10 mouse cellular contexts compared by ENCODE assay signal in genomic region chr4:45437010-45437409, GRCm38 (mm10). TPM values are rescaled to one million over a fixed set of nuclear protein-coding genes. Genes with fewer than 3 reads are reported as not detected.
DNase-seq lines count a peak whose midpoint lies in the region; ATAC-seq lines count a peak whose summit lies in the region.
"Had no signal": no experiment of that assay in that cellular context is flagged by ENCODE, and none has a peak within 500 bp of the region (broad histone marks: within the 10 kb centered on the region; RNA-seq: fewer than 3 reads in every experiment).

No protein-coding gene starts in this region.

- intact Hi-C loops in left cerebral cortex, postnatal 10 days (cut with DNase I) = loop anchor here (5.0 kb wide), 1 partner anchor 90 kb away; no protein-coding TSS in a partner anchor

- DNase-seq in left cerebral cortex, adult 18-20 months (ENCODE audit: low spot score in 2 of 2) = no peak
- no peak for DNase-seq in lung, postnatal 36 days
- no peak for DNase-seq in left cerebral cortex, postnatal 10 days (ENCODE audit: extremely low spot score in 1 of 2, low spot score in 2 of 2)
- DNase-seq: kidney, postnatal 14 days; liver, postnatal 0 days had no signal

- H3K4me3 ChIP-seq in intestine, embryonic 15.5 days (replicated peaks) = no peak overlapping the region
- H3K4me3 ChIP-seq in intestine, embryonic 16.5 days (ENCODE audit: low read length) = no peak overlapping the region
- no peak overlapping the region for H3K4me3 ChIP-seq in embryonic facial prominence, embryonic 12.5 days
- H3K4me3 ChIP-seq in hindbrain, embryonic 13.5 days = no peak overlapping the region
- no peak overlapping the region for H3K4me3 ChIP-seq in midbrain, embryonic 13.5 days (replicated peaks)

- no peak overlapping the region for H3K4me2 ChIP-seq in intestine, embryonic 15.5 days (replicated peaks)
- no peak overlapping the region for H3K4me2 ChIP-seq in intestine, embryonic 16.5 days (ENCODE audit: low read depth, low read length)
- no peak overlapping the region for H3K4me2 ChIP-seq in embryonic facial prominence, embryonic 12.5 days (replicated peaks)
- H3K4me2 ChIP-seq in hindbrain, embryonic 13.5 days = no peak overlapping the region
- H3K4me2 ChIP-seq in midbrain, embryonic 13.5 days (replicated peaks) = no peak overlapping the region

- WGBS in intestine, embryonic 15.5 days = 38% methylated on average over 3 of the region's 3 CpGs
- 44% methylated on average over 3 of the region's 3 CpGs for WGBS in intestine, embryonic 16.5 days
- 17% methylated on average over 3 of the region's 3 CpGs for WGBS in embryonic facial prominence, embryonic 12.5 days
- 46% methylated on average over 3 of the region's 3 CpGs for whole genome bisulfite sequencing in hindbrain, embryonic 13.5 days
- WGBS in midbrain, embryonic 13.5 days = 56% methylated on average over 3 of the region's 3 CpGs

- peaks cover 46% of the 10 kb centered on the region for H3K4me1 ChIP-seq in intestine, embryonic 15.5 days (replicated peaks)
- H3K4me1 ChIP-seq in intestine, embryonic 16.5 days (ENCODE audit: control insufficient read depth, insufficient read depth, low read length) = peaks cover 30% of the 10 kb centered on the region
- peaks cover 60% of the 10 kb centered on the region for H3K4me1 ChIP-seq in embryonic facial prominence, embryonic 12.5 days
- H3K4me1 ChIP-seq in hindbrain, embryonic 13.5 days (replicated peaks) = peaks cover 83% of the 10 kb centered on the region
- H3K4me1 ChIP-seq in midbrain, embryonic 13.5 days (replicated peaks) = peaks cover 50% of the 10 kb centered on the region

- no peak overlapping the region for H3K9ac ChIP-seq in intestine, embryonic 15.5 days
- H3K9ac ChIP-seq in intestine, embryonic 16.5 days (ENCODE audit: low read depth, low read length) = no peak overlapping the region
- H3K9ac ChIP-seq in embryonic facial prominence, embryonic 12.5 days = no peak overlapping the region; the same call in 1 of the 2 replicates
- H3K9ac ChIP-seq in hindbrain, embryonic 13.5 days = peak overlapping the region; percentile 35
- 0 out of 2 replicates have a peak overlapping the region, but pooled peaks have one; percentile 37 for H3K9ac ChIP-seq in midbrain, embryonic 13.5 days (replicated peaks)
- H3K9ac ChIP-seq: liver, postnatal 0 days had no signal

- 0 out of 2 replicates have a peak, but pooled peaks have one; percentile 10 for ATAC-seq in intestine, embryonic 15.5 days
- ATAC-seq in intestine, embryonic 16.5 days = no peak
- ATAC-seq in embryonic facial prominence, embryonic 12.5 days (ENCODE audit: insufficient number of reproducible peaks, insufficient read depth, low FRiP score, low TSS enrichment) = no peak
- ATAC-seq in hindbrain, embryonic 13.5 days (ENCODE audit: low FRiP score) = no peak; the same call in 1 of the 2 replicates
- ATAC-seq in midbrain, embryonic 13.5 days = no peak; the same call in 1 of the 2 replicates
- ATAC-seq: liver, postnatal 0 days had no signal

- no peaks in the 10 kb centered on the region for H3K9me3 ChIP-seq in intestine, embryonic 15.5 days
- no peaks in the 10 kb centered on the region for H3K9me3 ChIP-seq in intestine, embryonic 16.5 days (ENCODE audit: control insufficient read depth, low read length)
- H3K9me3 ChIP-seq in embryonic facial prominence, embryonic 12.5 days = no peaks in the 10 kb centered on the region
- H3K9me3 ChIP-seq in hindbrain, embryonic 13.5 days = no peaks in the 10 kb centered on the region
- no peaks in the 10 kb centered on the region for H3K9me3 ChIP-seq in midbrain, embryonic 13.5 days

- H3K27ac ChIP-seq in intestine, embryonic 15.5 days = no peak overlapping the region
- H3K27ac ChIP-seq in intestine, embryonic 16.5 days (ENCODE audit: low read length) = no peak overlapping the region
- H3K27ac ChIP-seq in embryonic facial prominence, embryonic 12.5 days = peak overlapping the region; percentile 58
- H3K27ac ChIP-seq in hindbrain, embryonic 13.5 days = peak overlapping the region; percentile 75
- H3K27ac ChIP-seq in midbrain, embryonic 13.5 days = 0 out of 2 replicates have a peak overlapping the region, but pooled peaks have one; percentile 40

- H3K36me3 ChIP-seq in intestine, embryonic 15.5 days = peaks cover 8% of the 10 kb centered on the region; the same call in 1 of the 2 replicates
- H3K36me3 ChIP-seq in intestine, embryonic 16.5 days (ENCODE audit: control insufficient read depth, insufficient read depth, low read length) = no peaks in the 10 kb centered on the region
- H3K36me3 ChIP-seq in embryonic facial prominence, embryonic 12.5 days = no peaks in the 10 kb centered on the region
- no peaks in the 10 kb centered on the region for H3K36me3 ChIP-seq in hindbrain, embryonic 13.5 days
- no peaks in the 10 kb centered on the region for H3K36me3 ChIP-seq in midbrain, embryonic 13.5 days

- no peaks in the 10 kb centered on the region for H3K27me3 ChIP-seq in intestine, embryonic 15.5 days (replicated peaks)
- H3K27me3 ChIP-seq in intestine, embryonic 16.5 days (replicated peaks; ENCODE audit: control insufficient read depth, insufficient read depth, low read length) = no peaks in the 10 kb centered on the region
- H3K27me3 ChIP-seq in embryonic facial prominence, embryonic 12.5 days = no peaks in the 10 kb centered on the region
- no peaks in the 10 kb centered on the region for H3K27me3 ChIP-seq in hindbrain, embryonic 13.5 days
- H3K27me3 ChIP-seq in midbrain, embryonic 13.5 days = no peaks in the 10 kb centered on the region; the same call in 1 of the 2 replicates

RNA-seq across cellular contexts. Expression of gene Slc25a51, which starts 28.4 kb away (rescaled TPM):
- polyA plus RNA-seq in intestine, embryonic 15.5 days (2015; fragmentation: Nextera tagmentation; extraction: Ambion mirVana) = 53.1 and 54.2 TPM in 2 replicates
- polyA plus RNA-seq in intestine, embryonic 16.5 days (2015; fragmentation: Nextera tagmentation; extraction: Ambion mirVana) = 50.3 and 55.5 TPM in 2 replicates
- polyA plus RNA-seq in embryonic facial prominence, embryonic 12.5 days (2016; fragmentation: Nextera tagmentation; extraction: Ambion mirVana) = 79.8 and 80.5 TPM in 2 replicates
- 71.2 and 74.8 TPM in 2 replicates for polyA plus RNA-seq in hindbrain, embryonic 13.5 days (2015; fragmentation: Nextera tagmentation; extraction: Ambion mirVana)
- 73.7 and 76.5 TPM in 2 replicates for polyA plus RNA-seq in midbrain, embryonic 13.5 days (2015; fragmentation: Nextera tagmentation; extraction: Ambion mirVana)
- 100 to 1,000 TPM; 108 to 115 TPM for total RNA-seq in left cerebral cortex, adult 18-20 months (2021)
- total RNA-seq in left cerebral cortex, postnatal 10 days (2021) = 100 to 1,000 TPM; 100 to 105 TPM

Comparison
In these comparisons a context has a peak if more than half of its experiments do, and no peak if none do; other contexts are left out.
1. H3K27ac ChIP-seq: peak in embryonic facial prominence, embryonic 12.5 days (single experiment), hindbrain, embryonic 13.5 days (single experiment) and midbrain, embryonic 13.5 days (single experiment); none in intestine, embryonic 15.5 days (single experiment) and intestine, embryonic 16.5 days (single experiment).
2. H3K9ac ChIP-seq: peak in hindbrain, embryonic 13.5 days (single experiment) and midbrain, embryonic 13.5 days (single experiment); none in intestine, embryonic 15.5 days (single experiment), intestine, embryonic 16.5 days (single experiment) and embryonic facial prominence, embryonic 12.5 days (single experiment).